Mouse (Mus musculus): Measurements from ENCODE around the gene Cyp2a12. TPM values are rescaled to one million over a fixed set of nuclear protein-coding genes. Genes with fewer than 3 reads are reported as not detected.
"Not testable (repeated sequence)": the region's sequence is repeated elsewhere in the genome, so short reads cannot be mapped to it uniquely, and the experiment has no call there.

Gene Cyp2a12
- total RNA-seq (2021): not detected
- long read RNA-seq, experiment 1: 0 reads
- long read RNA-seq, experiment 2: 0 reads

- no peak for DNase-seq (ENCODE audit: low spot score in 2 of 2)
- intact Hi-C loops (cut with DNase I): no loop called here
Observed at GRCm38 (mm10) chr7:27028789-27029188, at the start of gene Cyp2a12. Gene Cyp2a12 (plus strand): TSS chr7:27029081.

- DNase-seq (ENCODE audit: low spot score in 2 of 2); intact Hi-C loops (cut with DNase I): not testable (repeated sequence)
Observed at GRCm38 (mm10) chr7:26981464-26981863, 47.4 kb upstream of the Cyp2a12 start.

DNA sequence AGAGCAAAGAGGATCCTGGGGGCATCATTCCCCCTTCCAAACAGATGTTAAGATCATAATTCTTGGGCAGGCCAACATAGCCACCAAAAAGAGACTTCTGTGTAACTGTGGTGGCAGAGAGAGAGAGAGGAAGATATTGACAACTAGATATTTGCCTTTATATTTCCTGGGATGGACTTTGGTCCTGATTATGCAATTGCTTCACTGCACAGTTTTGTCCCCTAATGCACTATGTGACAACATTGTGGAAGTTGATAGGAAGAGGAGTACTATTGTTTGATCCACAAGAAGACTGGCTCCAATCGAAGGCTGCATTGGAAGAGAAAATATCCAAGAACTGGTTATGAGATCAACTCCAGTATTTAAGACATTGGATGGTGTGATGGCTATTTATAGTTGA, 46.9 kb upstream of the Cyp2a12 start:
- DNase-seq (ENCODE audit: low spot score in 2 of 2); intact Hi-C loops (cut with DNase I): not testable (repeated sequence)

DNA sequence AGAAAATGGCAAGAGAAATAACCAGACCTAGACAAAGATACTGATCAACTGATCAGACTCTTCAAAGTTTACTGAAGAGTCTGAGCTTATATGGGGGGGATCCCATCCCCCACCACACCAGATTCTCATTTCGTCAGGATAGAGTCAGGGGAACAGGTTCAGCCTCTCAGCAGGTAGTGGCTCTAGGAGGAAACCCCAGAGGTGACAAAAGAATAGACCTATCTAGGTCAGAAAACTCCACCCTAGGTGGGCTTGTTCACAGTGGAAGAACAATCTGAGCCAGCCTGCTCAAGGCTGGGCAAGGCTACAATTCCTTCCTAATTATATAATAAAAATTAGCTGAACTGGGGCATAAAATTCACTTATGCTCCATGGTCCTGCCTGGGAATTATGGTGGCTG, 46.3 kb upstream of the Cyp2a12 start:
- intact Hi-C loops (cut with DNase I): no loop called here
- no peak for DNase-seq (ENCODE audit: low spot score in 2 of 2)

DNA sequence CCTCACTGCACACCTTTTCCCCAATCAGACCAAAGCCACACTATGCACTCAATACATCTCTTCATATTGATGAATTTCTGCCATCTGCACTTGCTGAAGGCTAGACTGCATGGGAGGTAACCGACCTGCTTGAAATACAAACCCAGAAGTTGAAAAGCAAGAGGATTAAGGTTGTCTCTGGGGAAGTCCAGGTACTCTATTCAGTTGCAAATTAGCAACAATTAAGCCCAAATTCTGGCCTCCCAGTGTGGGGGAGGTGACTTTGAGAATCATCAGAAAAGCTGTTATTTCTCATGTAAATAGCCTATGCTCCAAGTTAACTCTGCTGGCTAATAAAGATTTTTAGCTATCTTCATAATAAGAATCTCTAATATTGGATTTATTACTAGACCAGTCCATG, 45.7 kb upstream of the Cyp2a12 start:
- DNase-seq (ENCODE audit: low spot score in 2 of 2); intact Hi-C loops (cut with DNase I): not testable (repeated sequence)

DNA sequence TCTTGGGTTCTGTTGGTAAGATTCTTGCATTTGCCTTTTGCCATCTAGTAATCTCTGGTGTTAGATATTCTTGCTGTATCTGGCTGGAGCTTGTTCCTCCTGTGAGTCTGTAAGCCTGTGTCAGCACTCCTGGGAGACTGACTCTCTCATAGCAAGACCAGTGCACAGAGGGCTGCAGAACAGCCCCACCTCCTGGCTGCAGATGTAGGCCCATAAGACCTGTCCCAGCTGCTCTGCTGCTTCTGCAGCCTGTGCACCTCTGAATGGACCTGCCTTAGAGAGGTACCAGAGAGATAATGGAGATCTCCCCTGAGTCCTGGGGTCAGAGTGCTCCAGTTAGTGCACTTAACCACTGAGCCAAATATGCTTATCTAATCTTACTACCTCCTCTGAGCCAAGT, 2.3 kb upstream of the Cyp2a12 start:
- DNase-seq (ENCODE audit: low spot score in 2 of 2); intact Hi-C loops (cut with DNase I): not testable (repeated sequence)

GRCm38 (mm10) chr7:27048886-27049285, 20.0 kb downstream of the Cyp2a12 start:
- intact Hi-C loops (cut with DNase I); DNase-seq (ENCODE audit: low spot score in 2 of 2): not testable (repeated sequence)

GRCm38 (mm10) chr7:27059333-27059732, 30.5 kb downstream of the Cyp2a12 start:
- DNase-seq (ENCODE audit: low spot score in 2 of 2): not testable (repeated sequence)

GRCm38 (mm10) chr7:27059896-27060295, 31.0 kb downstream of the Cyp2a12 start:
- intact Hi-C loops (cut with DNase I); DNase-seq (ENCODE audit: low spot score in 2 of 2): not testable (repeated sequence)

More at GRCm38 (mm10) chr7:27059333-27059732, 30.5 kb downstream of the Cyp2a12 start:
- intact Hi-C loops (cut with DNase I): not testable (repeated sequence)

GRCm38 (mm10) chr7:27078641-27079040, 49.8 kb downstream of the Cyp2a12 start:
- intact Hi-C loops (cut with DNase I): no loop called here
- no peak for DNase-seq (ENCODE audit: low spot score in 2 of 2)

- no peak for DNase-seq (ENCODE audit: low spot score in 2 of 2)
Observed at GRCm38 (mm10) chr7:27081625-27082024, 52.7 kb downstream of the Cyp2a12 start.

More at GRCm38 (mm10) chr7:27081625-27082024, 52.7 kb downstream of the Cyp2a12 start:
- intact Hi-C loops (cut with DNase I): no loop called here

Other genes with a start within 250 kb of the Cyp2a12 start
- gene Cyp2g1, start 220.2 kb upstream of the Cyp2a12 start, total RNA-seq (2021): not detected
- not detected for gene Cyp2a5, start 193.8 kb upstream of the Cyp2a12 start, total RNA-seq (2021)
- not detected for gene Cyp2a22, start 89.7 kb upstream of the Cyp2a12 start, total RNA-seq (2021)
- gene Cyp2f2, start 90.8 kb downstream of the Cyp2a12 start, total RNA-seq (2021): under 1 TPM; 0.23 to 0.86 TPM
- gene Cyp2t4, start 124.6 kb downstream of the Cyp2a12 start, total RNA-seq (2021): not detected
- 100 to 1,000 TPM in 1 of 2 experiments, 10 to 100 TPM in 1; 90.8 to 100 TPM for gene Egln2, start 137.7 kb downstream of the Cyp2a12 start, total RNA-seq (2021)
- 10 to 100 TPM; 86.7 to 94.7 TPM for gene Rab4b, start 149.8 kb downstream of the Cyp2a12 start, total RNA-seq (2021)
- gene Gm21983, start 152.0 kb downstream of the Cyp2a12 start, total RNA-seq (2021): not detected
- gene Mia, start 152.1 kb downstream of the Cyp2a12 start, total RNA-seq (2021): 1 to 10 TPM; 1.6 to 3.3 TPM
- gene BC024978, start 166.7 kb downstream of the Cyp2a12 start, total RNA-seq (2021): 10 to 100 TPM; 18.9 to 21.3 TPM
- 10 to 100 TPM; 81.3 to 81.8 TPM for gene Snrpa, start 167.2 kb downstream of the Cyp2a12 start, total RNA-seq (2021)
- 1 to 10 TPM; 7.3 to 8.0 TPM for gene Itpkc, start 199.6 kb downstream of the Cyp2a12 start, total RNA-seq (2021)
- 10 to 100 TPM; 31.2 to 34.8 TPM for gene Coq8b, start 203.9 kb downstream of the Cyp2a12 start, total RNA-seq (2021)
- gene Numbl, start 229.4 kb downstream of the Cyp2a12 start, total RNA-seq (2021): 100 to 1,000 TPM; 134 to 139 TPM

Measured in left cerebral cortex, postnatal 14 days (tissue).